Mouse (Mus musculus): ENCODE results near the gene Fnip2.

DNA sequence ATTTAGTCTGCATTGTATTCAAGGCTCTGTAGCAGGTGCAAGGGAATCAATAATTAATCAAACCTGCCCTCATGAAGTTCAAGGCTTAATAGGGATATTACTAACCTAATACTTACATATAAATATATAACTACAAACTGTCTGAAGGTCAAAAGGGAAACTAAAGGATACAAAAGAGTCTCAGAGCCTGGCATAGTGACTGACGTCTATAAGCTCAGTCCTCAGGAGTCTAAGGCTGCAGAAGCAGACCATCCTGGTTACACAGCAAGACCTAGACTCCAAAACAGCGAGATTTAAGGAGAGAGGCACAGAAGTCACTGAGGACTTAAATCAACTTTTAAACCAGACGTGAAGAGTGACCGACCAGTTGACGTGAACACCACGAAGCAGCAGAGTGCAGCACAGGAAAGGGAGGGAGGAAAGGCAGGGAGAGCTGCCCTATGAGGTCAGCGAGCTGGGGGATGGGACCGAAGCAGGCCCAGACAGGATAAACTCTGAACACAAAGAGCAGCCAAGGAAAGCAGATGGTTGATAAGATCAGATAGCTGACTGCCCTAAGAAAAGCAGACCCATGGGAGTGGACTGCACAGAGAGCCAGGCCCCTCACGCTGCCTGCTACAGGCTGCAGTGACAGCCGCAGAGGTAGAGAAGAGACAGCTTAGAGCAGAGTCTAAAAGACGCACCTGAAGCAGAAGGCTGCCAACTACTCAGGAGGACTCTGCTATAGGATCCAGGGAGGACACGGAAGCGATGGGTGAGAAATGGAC lies 48.7 kb downstream of the Fnip2 start:
- no peak for TF ChIP-seq POLR2A (IDR thresholded peaks at IDR 0.05; ENCODE audit: borderline replicate concordance, extremely low read depth, insufficient read depth, insufficient read length, poor library complexity, severe bottlenecking)
- TF ChIP-seq CTCF (IDR thresholded peaks at IDR 0.05; ENCODE audit: borderline replicate concordance, extremely low read depth, insufficient read depth, insufficient read length), result no peak
